Mouse (Mus musculus): Measurements from ENCODE around the gene Rhox2h.
"Not testable (repeated sequence)": the region's sequence is repeated elsewhere in the genome, so short reads cannot be mapped to it uniquely, and the experiment has no call there.

Gene Rhox2h

DNA sequence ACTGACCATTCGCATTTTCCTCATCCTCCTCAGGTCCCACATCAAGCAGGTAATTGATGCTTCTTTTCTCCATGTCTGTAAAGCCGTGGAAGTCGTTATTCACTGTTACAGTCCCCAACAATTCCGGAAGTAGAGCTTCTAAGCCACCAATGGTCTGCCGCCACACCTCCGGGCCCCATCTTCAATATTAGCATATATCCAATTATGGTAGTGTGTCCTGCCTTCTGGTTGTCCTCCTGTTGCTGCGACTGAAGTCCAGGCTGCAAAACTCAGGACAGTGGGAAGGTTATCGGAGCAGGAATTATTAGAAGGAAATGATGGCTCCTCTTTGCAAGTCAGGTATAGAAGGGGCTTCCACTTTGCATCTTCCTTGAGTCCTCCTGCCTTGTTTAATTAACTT lies at the start of gene Rhox2h:
Gene Rhox2h, minus strand, starts transcription at position 101 of the 400 bp plus-strand sequence.
- DNase-seq (ENCODE audit: low spot score in 2 of 2), result not testable (repeated sequence)

DNA sequence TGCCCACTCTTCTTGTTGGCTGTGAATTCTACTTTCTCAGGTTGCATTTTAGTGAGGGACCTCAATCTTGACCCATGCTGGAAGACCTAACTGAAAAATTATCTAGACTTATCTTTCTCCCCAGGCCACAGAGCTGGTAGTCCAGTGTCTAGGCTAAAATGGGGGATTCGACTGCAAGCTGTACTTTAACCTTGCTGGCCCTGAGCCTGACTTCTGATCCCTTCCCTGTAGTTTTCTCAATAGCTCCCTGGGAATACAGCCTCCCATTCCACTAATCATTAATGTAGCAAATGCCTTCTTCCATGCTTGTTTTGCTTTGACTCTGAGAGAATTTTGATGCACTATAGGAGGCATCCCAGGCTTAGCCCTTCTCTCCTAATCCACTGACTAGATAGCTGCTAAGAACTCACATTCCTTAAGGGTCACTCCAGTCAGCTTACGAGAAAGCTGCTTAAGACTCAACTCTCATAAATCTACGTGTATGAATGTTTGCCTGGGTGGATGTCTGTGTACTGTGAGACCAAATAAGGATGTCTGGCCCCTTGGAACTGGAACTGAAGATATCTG lies 28.8 kb upstream of the Rhox2h start:
- no peak for DNase-seq (ENCODE audit: low spot score in 2 of 2)

DNA sequence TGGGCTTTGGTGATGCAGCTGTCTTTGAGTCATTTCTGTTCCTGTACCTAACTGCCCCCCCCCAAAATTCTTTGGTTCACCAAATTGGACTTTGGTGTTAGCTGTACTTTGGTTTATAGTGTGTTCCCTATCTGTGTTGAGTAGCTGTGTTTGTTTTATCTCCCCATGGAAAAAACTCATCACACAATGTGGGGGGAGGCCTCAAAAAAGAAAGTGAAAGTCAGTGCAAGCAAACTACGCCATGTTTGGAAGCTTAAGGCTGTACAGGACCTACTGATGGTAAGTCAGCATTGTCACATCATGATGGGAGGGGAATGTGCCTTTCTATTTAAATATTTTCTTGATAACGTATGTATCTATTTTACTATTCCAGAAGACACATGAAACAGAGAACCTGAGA lies 19.2 kb upstream of the Rhox2h start:
- no peak for DNase-seq (ENCODE audit: low spot score in 2 of 2)

DNA sequence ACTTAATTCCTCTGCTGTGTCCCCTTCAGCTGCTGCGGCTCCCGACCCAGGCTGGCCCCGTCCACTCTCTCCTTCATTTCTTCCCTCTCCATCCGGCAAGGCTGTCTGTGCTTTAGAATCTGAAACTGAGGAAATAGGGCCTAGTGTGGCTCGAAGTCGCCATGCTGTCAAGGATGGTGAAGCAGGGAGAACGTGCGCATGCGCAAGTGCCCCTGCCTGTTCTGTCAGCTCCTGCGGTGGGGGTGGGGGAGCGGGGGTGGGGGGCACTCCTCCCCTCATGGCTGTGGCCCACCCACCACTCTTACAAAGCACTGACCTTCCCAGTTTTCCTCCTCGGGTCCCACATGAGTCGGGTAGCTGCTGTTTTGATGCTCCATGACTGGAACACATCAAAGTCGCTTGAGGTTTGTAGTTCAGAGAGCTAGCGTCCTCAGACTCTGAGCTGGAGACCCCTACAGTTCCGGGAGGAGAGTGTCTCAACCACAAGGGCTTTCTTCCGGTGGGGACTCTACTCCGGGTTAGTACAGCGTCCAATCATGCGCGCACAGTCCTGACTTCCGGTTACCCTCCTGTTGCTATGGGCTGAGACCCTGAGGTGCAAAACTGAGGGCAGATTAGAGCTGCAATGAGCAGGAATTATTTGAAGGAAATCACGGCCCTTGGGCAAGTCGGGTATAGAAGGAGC lies 10.1 kb upstream of the Rhox2h start:
- DNase-seq (ENCODE audit: low spot score in 2 of 2), result no peak

DNA sequence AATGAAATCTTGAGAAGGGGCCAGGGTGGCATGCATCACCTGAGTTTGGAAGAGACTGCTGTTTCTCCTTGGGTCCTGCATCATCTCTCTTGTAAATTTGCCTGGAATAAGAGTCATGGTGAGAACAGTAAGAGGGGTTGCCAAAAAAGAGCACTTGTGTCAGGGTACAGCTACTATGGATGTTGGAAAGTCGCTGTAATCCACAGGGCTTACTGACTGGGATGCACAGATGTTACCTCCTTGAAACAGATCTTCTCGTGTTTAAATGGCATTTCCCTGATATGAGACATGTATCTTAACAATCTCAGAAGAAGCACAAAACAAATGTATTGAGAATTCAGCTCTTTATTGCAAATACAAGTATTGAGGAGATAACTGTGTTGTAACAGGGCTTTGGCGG lies 4.4 kb downstream of the Rhox2h start, which contains the start of gene Rhox3h:
Gene Rhox3h, minus strand, starts transcription at position 101 of the 400 bp plus-strand sequence.
- DNase-seq (ENCODE audit: low spot score in 2 of 2), result not testable (repeated sequence)

DNA sequence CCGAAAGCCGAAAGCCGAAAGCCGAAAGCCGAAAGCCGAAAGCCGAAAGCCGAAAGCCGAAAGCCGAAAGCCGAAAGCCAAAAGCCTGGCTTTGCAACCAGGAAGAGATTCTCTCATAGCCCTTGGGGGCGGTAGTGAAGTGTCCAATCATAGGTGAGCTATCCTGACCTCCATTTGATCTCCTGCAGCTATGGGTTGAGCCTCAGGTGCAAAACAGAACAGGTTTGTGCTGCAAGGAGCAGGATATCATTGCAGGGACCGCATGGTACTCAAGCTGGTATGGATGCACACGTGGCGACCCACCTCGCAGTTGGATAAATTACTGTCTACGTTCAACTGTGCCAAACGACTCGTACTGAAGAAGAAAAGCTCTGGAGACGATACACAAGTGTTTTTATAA lies 21.9 kb downstream of the Rhox2h start, which contains the start of gene Rhox4g:
Gene Rhox4g, minus strand, starts transcription at position 101 of the 400 bp plus-strand sequence.
- not testable (repeated sequence) for DNase-seq (ENCODE audit: low spot score in 2 of 2)

DNA sequence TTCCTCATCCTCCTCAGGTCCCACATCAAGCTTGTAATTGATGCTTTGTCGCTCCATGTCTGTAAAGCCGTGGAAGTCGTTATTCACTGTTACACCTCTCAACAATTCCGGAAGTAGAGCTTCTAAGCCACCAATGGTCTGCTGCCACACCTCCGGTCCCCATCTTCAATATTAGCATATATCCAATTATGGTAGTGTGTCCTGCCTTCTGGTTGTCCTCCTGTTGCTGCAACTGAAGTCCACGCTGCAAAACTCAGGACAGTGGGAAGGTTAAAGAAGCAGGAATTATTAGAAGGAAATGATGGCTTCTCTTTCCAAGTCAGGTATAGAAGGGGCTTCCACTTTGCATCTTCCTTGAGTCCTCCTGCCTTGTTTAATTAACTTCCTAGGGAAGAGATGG lies 29.7 kb downstream of the Rhox2h start, which contains the start of gene Rhox2g:
Gene Rhox2g, minus strand, starts transcription at position 101 of the 400 bp plus-strand sequence.
- not testable (repeated sequence) for DNase-seq (ENCODE audit: low spot score in 2 of 2)

DNA sequence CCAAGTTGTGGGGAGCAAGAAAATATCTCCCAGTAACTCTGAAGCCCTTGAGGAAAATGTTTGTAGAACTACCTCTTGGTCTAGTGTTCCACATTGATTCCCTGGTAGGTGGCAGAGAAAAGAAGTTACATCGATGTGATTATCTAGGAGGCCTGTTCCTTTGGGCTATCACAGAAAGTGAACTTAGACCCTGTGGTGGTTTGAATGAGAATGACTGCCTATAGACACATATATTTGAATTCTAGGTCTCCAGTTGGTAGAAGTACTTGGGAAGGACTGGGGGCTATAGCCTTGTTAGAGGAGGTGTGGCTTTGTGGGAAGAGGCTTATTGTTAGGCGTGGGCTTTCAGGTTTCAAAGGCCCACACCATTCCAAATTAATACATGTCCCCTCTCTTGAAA lies 44.6 kb downstream of the Rhox2h start, which contains the start of gene Rhox3g:
Gene Rhox3g, minus strand, starts transcription at position 101 of the 400 bp plus-strand sequence.
- DNase-seq (ENCODE audit: low spot score in 2 of 2), result not testable (repeated sequence)

Measured in left cerebral cortex, adult 9 months (tissue).